Mouse (Mus musculus): ENCODE data around the gene Cox6b1.

- TF ChIP-seq CTCF (conservative IDR thresholded peaks at IDR 0.05 in 1 of 2, IDR thresholded peaks at IDR 0.05 in 1 of 2; ENCODE audit: low read depth in 2 of 2, low read length in 2 of 2) = no peak
- TF ChIP-seq USF1 (IDR thresholded peaks at IDR 0.05; ENCODE audit: low read depth, low read length) = no peak
- TF ChIP-seq EP300 (IDR thresholded peaks at IDR 0.05; ENCODE audit: low read length) = no peak
- TF ChIP-seq POLR2A (IDR thresholded peaks at IDR 0.05; ENCODE audit: low read depth, low read length) = no peak
- TF ChIP-seq BHLHE40 (IDR thresholded peaks at IDR 0.05; ENCODE audit: low read depth, low read length) = no peak
Measured at GRCm38 (mm10) chr7:30626647-30627046, 696 bp upstream of the Cox6b1 start.
